Mouse (Mus musculus): ENCODE measurements around the gene Ecel1. TPM values are rescaled to one million over a fixed set of nuclear protein-coding genes. Genes with fewer than 3 reads are reported as not detected.

Gene Ecel1
- total and polyA plus RNA-seq, 2 experiments from 2014 or later, result 28.5 to 36.1 TPM

GRCm38 (mm10) chr1:87154501-87155120 is 1.7 kb downstream of the Ecel1 start:
- Histone ChIP-seq H3K27me3 (ENCODE audit: insufficient read depth, low read length) (peaks cover 66% of the 10 kb centered on the region), H3K9me3 (ENCODE audit: low read length) (no peaks in the 10 kb centered on the region), H3K36me3 (ENCODE audit: insufficient read depth) (no peaks in the 10 kb centered on the region), H3K27ac (ENCODE audit: low read depth, low read length) (no peak overlapping the region), H3K9ac (peak overlapping the region; percentile 37), H3K4me1 (ENCODE audit: insufficient read depth) (no peaks in the 10 kb centered on the region), H3K4me3 (ENCODE audit: low read depth, low read length) (peak overlapping the region; percentile 42), H3K4me2 (ENCODE audit: low read depth) (peak overlapping the region; percentile 79)
- no peak for DNase-seq
- WGBS, result under 1% methylated on average over 58 of the region's 58 CpGs
- peak; percentile 12; the same call in 1 of the 2 replicates for TF ChIP-seq CTCF (IDR thresholded peaks at IDR 0.05; ENCODE audit: low read depth)
- ATAC-seq, result peak; percentile 21

- Histone ChIP-seq H3K4me1 (ENCODE audit: insufficient read depth) (no peaks in the 10 kb centered on the region), H3K9me3 (ENCODE audit: low read length) (no peaks in the 10 kb centered on the region), H3K36me3 (ENCODE audit: insufficient read depth) (no peaks in the 10 kb centered on the region), H3K27ac (ENCODE audit: low read depth, low read length) (no peak overlapping the region), H3K27me3 (ENCODE audit: insufficient read depth, low read length) (peaks cover 66% of the 10 kb centered on the region), H3K9ac (peak overlapping the region; percentile 37), H3K4me2 (ENCODE audit: low read depth) (peak overlapping the region; percentile 79), H3K4me3 (ENCODE audit: low read depth, low read length) (peak overlapping the region; percentile 42)
- no peak for TF ChIP-seq CTCF (IDR thresholded peaks at IDR 0.05; ENCODE audit: low read depth)
- ATAC-seq (peak; percentile 53; the same call in 1 of the 2 replicates), DNase-seq (peak; percentile 48)
- WGBS, result 2% methylated on average over 72 of the region's 72 CpGs
Measured at GRCm38 (mm10) chr1:87153776-87154500, 2.4 kb downstream of the Ecel1 start.

- TF ChIP-seq CTCF (IDR thresholded peaks at IDR 0.05; ENCODE audit: low read depth), result no peak
- 90% methylated on average over 6 of the region's 6 CpGs for WGBS
- no peak for DNase-seq
Measured at GRCm38 (mm10) chr1:87151286-87151685, 5.0 kb downstream of the Ecel1 start.

GRCm38 (mm10) chr1:87149422-87149821 is 6.9 kb downstream of the Ecel1 start:
- Histone ChIP-seq H3K4me2 (ENCODE audit: low read depth) (no peak overlapping the region), H3K9me3 (ENCODE audit: low read length) (no peaks in the 10 kb centered on the region), H3K27ac (ENCODE audit: low read depth, low read length) (no peak overlapping the region), H3K9ac (no peak overlapping the region), H3K36me3 (ENCODE audit: insufficient read depth) (no peaks in the 10 kb centered on the region), H3K4me3 (ENCODE audit: low read depth, low read length) (no peak overlapping the region), H3K27me3 (ENCODE audit: insufficient read depth, low read length) (peaks cover 35% of the 10 kb centered on the region), H3K4me1 (ENCODE audit: insufficient read depth) (no peaks in the 10 kb centered on the region)
- 36% methylated on average over 13 of the region's 13 CpGs for WGBS
- DNase-seq (no peak), ATAC-seq (no peak)
- TF ChIP-seq CTCF (IDR thresholded peaks at IDR 0.05; ENCODE audit: low read depth), result no peak

More at GRCm38 (mm10) chr1:87151286-87151685, 5.0 kb downstream of the Ecel1 start:
- peaks cover 50% of the 10 kb centered on the region for H3K27me3 ChIP-seq (ENCODE audit: insufficient read depth, low read length)
- H3K9me3 ChIP-seq (ENCODE audit: low read length), result no peaks in the 10 kb centered on the region
- no peak for ATAC-seq
- no peak overlapping the region for H3K9ac ChIP-seq
- H3K4me2 ChIP-seq (ENCODE audit: low read depth), result no peak overlapping the region
- H3K36me3 ChIP-seq (ENCODE audit: insufficient read depth), result no peaks in the 10 kb centered on the region
- no peak overlapping the region for H3K27ac ChIP-seq (ENCODE audit: low read depth, low read length)
- H3K4me1 ChIP-seq (ENCODE audit: insufficient read depth), result no peaks in the 10 kb centered on the region
- no peak overlapping the region for H3K4me3 ChIP-seq (ENCODE audit: low read depth, low read length)

- Histone ChIP-seq H3K27me3 (ENCODE audit: insufficient read depth, low read length) (no peaks in the 10 kb centered on the region), H3K9me3 (ENCODE audit: low read length) (no peaks in the 10 kb centered on the region), H3K4me3 (ENCODE audit: low read depth, low read length) (no peak overlapping the region), H3K36me3 (ENCODE audit: insufficient read depth) (no peaks in the 10 kb centered on the region), H3K9ac (no peak overlapping the region), H3K4me1 (ENCODE audit: insufficient read depth) (no peaks in the 10 kb centered on the region), H3K27ac (ENCODE audit: low read depth, low read length) (no peak overlapping the region), H3K4me2 (ENCODE audit: low read depth) (no peak overlapping the region)
- WGBS, result 63% methylated on average over 10 of the region's 10 CpGs
- no peak for TF ChIP-seq CTCF (IDR thresholded peaks at IDR 0.05; ENCODE audit: low read depth)
- DNase-seq, result no peak
- ATAC-seq, result 0 out of 2 replicates have a peak, but pooled peaks have one; percentile 8
Measured at GRCm38 (mm10) chr1:87143141-87143540, 13.2 kb downstream of the Ecel1 start.

GRCm38 (mm10) chr1:87142456-87142855 is 13.9 kb downstream of the Ecel1 start:
- no peaks in the 10 kb centered on the region for H3K4me1 ChIP-seq (ENCODE audit: insufficient read depth)
- H3K27ac ChIP-seq (ENCODE audit: low read depth, low read length), result no peak overlapping the region

GRCm38 (mm10) chr1:87141550-87141949 is 14.8 kb downstream of the Ecel1 start:
- TF ChIP-seq CTCF (IDR thresholded peaks at IDR 0.05; ENCODE audit: low read depth), result no peak

More at GRCm38 (mm10) chr1:87142456-87142855, 13.9 kb downstream of the Ecel1 start:
- H3K9me3 ChIP-seq (ENCODE audit: low read length), result no peaks in the 10 kb centered on the region
- H3K36me3 ChIP-seq (ENCODE audit: insufficient read depth), result no peaks in the 10 kb centered on the region
- TF ChIP-seq CTCF (IDR thresholded peaks at IDR 0.05; ENCODE audit: low read depth), result no peak
- no peaks in the 10 kb centered on the region for H3K27me3 ChIP-seq (ENCODE audit: insufficient read depth, low read length)
- no peak overlapping the region for H3K4me2 ChIP-seq (ENCODE audit: low read depth)
- DNase-seq (peak; percentile 50), ATAC-seq (peak; percentile 82)
- H3K9ac ChIP-seq, result no peak overlapping the region
- 47% methylated on average over 9 of the region's 9 CpGs for WGBS
- no peak overlapping the region for H3K4me3 ChIP-seq (ENCODE audit: low read depth, low read length)

More at GRCm38 (mm10) chr1:87141550-87141949, 14.8 kb downstream of the Ecel1 start:
- ATAC-seq (no peak), DNase-seq (no peak)
- Histone ChIP-seq H3K4me1 (ENCODE audit: insufficient read depth) (no peaks in the 10 kb centered on the region), H3K9me3 (ENCODE audit: low read length) (no peaks in the 10 kb centered on the region), H3K36me3 (ENCODE audit: insufficient read depth) (no peaks in the 10 kb centered on the region), H3K27me3 (ENCODE audit: insufficient read depth, low read length) (no peaks in the 10 kb centered on the region), H3K4me2 (ENCODE audit: low read depth) (no peak overlapping the region), H3K27ac (ENCODE audit: low read depth, low read length) (no peak overlapping the region), H3K9ac (no peak overlapping the region), H3K4me3 (ENCODE audit: low read depth, low read length) (no peak overlapping the region)
- WGBS, result 86% methylated on average over 4 of the region's 4 CpGs
